Mouse (Mus musculus): ENCODE measurements around the gene Tns1.

Tns1 gene

DNA sequence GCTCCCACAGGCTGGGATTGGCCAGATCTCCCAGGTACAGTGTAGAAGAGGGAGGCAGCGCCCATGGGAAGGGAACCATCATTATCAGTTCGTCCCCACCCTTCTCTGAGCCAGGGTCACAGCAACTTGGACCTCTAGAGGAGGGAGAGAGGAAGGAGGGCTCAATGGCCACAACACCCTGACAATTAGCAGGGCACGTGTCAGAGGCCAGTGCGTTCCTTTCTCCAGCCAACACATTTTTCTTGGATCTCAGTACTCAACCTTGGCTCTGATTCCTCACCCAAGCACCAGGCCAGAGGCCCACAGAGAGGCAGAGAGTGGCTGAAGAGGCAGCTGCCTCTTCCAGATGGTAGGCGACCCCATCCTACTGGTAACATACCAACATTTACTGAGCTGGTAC lies 107.6 kb downstream of the Tns1 start:
- Histone ChIP-seq H3K27me3 (ENCODE audit: control insufficient read depth, insufficient read depth, low read length, poor library complexity, severe bottlenecking) (no peaks in the 10 kb centered on the region), H3K36me3 (ENCODE audit: control insufficient read depth, insufficient read depth, low read length, poor library complexity, severe bottlenecking) (no peaks in the 10 kb centered on the region)
- DNase-seq (ENCODE audit: low read depth, low spot score), result no peak

DNA sequence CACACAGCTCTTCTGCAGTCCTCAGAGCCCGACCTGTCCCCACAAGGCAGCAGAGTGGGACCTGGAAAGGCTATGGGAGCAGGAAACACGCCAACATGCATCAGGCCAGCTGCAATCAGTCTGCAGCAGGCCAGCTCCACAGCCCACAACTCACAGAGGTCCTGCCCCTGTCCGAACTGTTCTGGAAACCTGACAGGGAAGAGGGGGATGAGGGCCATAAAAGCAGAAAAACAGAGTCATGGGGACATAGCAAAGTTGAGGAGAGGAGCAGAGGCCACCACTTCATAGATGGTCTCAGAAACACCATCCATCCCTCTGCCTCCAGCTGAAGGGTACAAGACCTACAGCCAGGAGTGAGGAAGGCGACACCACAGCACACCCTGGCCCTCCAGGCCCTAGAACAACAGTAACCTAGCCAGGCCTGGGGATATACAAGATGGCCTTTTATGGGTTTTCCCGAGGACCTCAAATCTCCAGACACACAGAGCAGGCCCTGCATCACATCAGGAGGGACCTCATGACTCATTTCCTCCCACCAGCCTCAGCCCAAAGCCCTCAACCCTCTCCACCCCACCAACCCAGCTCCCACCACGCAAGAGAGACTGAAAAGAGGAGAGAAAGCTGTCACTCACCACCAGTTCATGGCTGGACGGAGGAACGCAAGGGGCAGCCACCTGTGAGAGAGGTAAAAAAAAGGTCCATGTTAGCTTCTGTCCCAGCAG lies 108.6 kb downstream of the Tns1 start:
- H3K36me3 ChIP-seq (ENCODE audit: control insufficient read depth, insufficient read depth, low read length, poor library complexity, severe bottlenecking), result no peaks in the 10 kb centered on the region
- H3K27me3 ChIP-seq (ENCODE audit: control insufficient read depth, insufficient read depth, low read length, poor library complexity, severe bottlenecking), result no peaks in the 10 kb centered on the region
- no peak for DNase-seq (ENCODE audit: low read depth, low spot score)

DNA sequence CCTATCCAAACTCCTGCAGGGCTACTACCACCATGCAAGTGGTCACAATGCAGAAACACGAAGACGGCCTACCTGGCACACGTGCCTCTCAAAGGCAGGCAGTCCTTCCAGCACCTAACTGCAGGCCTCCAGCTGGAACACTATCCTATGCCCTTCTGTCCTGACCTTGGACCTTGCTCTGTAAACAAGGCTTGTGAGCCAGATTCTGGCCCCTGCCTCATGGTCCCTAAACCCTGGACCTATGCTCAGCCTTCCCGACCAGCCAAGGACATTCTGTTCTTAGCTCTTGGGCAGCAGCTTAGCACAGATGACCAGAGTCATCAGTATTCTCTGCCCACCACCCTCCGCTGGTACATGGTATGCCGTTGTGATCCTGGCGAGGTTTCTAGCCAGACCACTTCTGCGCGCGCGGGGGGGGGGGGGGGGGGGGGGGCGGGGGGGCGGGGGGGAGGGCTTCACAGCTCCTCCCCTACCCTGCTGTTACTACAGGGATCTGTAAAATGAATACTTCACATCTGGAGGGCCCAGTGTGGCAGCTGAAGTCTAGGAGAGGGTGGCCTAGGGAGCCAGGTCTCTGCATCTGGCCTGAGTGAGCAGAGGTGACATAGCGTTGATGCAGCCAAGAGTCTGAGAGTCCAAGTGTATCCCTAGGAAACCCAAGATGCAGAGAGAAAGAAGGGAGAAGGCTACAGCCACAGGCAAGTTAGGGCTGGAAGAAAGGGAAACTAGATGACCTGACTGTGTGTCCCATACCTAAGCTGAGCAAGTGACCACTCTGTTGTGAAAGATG lies 109.5 kb downstream of the Tns1 start:
- DNase-seq (ENCODE audit: low read depth, low spot score), result no peak
- H3K27me3 ChIP-seq (ENCODE audit: control insufficient read depth, insufficient read depth, low read length, poor library complexity, severe bottlenecking), result no peaks in the 10 kb centered on the region
- no peaks in the 10 kb centered on the region for H3K36me3 ChIP-seq (ENCODE audit: control insufficient read depth, insufficient read depth, low read length, poor library complexity, severe bottlenecking)

DNA sequence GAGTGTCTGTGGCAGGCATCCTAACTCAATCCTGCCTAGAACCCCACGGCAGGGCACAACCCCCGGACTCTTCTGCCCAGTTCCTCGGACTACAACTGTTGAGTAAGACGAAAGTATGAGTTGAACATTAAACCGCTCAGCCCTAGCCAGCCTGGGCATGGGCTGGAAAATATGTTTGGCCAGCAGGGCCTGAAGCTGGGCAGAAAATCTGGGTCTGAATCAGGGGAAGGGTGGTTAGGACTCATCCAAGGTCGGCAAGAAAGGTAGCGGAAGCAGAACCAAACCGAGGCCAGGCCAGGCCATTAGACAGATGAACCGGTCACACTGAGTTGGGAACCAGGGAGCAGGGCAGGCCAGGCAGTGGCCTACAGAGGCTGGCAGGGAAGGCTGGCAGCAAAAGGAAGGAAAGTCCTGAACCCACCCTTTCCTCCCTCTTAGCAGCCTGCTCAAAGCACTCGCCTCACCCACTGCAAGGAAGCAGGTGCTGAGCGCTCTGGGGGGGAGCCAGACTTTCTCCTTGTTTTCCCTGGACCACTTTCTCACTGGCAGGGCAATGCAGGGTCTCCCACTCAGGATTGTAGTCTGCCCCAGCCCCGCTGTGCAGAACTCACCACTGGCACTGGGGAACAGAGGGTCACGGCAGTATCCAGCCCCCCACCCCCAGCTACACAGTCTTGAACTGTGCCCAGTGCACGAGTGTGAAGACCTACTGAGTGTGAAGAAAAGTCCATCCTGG lies 110.8 kb downstream of the Tns1 start:
- Histone ChIP-seq H3K27me3 (ENCODE audit: control insufficient read depth, insufficient read depth, low read length, poor library complexity, severe bottlenecking) (no peaks in the 10 kb centered on the region), H3K36me3 (ENCODE audit: control insufficient read depth, insufficient read depth, low read length, poor library complexity, severe bottlenecking) (no peaks in the 10 kb centered on the region)
- DNase-seq (ENCODE audit: low read depth, low spot score), result no peak

DNA sequence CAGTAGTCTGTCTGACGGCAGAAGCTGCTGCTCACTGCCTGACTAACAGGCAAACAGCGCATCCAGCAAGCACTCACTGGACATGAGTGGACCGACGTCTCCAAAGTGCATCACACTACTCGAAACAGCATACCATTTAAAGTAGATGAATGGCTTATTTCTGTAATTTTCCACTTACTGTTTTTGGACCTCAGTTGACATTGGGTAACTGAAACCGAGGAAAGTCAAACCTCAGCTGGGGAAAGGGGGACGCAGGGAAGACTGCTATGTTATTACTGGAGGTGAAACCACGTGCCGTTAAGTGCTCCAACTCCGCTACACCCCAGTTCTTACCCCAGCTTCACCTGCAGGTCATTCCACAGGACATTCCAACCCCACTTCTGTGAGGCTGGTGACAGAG lies 111.5 kb downstream of the Tns1 start:
- Histone ChIP-seq H3K27me3 (ENCODE audit: control insufficient read depth, insufficient read depth, low read length, poor library complexity, severe bottlenecking) (no peaks in the 10 kb centered on the region), H3K36me3 (ENCODE audit: control insufficient read depth, insufficient read depth, low read length, poor library complexity, severe bottlenecking) (no peaks in the 10 kb centered on the region)
- DNase-seq (ENCODE audit: low read depth, low spot score), result no peak

DNA sequence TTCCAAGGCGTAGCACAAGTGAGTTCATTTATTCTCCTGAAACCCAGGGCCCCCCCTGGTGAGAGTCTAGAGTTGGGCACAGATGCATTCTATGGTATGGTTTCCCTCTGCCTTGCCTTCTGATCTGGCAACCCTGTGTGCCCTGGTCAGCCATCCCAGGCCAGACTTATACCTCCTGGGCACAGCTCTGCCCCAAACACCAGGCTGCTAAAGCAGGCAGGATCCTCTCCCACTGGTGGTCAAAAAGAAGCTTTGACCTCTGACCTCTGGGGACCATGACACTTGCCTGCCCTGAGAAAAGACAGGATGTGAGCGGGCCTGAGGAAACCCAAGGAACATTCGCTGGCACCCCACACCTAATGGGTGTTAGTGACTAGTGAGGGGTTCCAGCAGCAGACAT lies 114.8 kb downstream of the Tns1 start:
- DNase-seq (ENCODE audit: low read depth, low spot score), result no peak

DNA sequence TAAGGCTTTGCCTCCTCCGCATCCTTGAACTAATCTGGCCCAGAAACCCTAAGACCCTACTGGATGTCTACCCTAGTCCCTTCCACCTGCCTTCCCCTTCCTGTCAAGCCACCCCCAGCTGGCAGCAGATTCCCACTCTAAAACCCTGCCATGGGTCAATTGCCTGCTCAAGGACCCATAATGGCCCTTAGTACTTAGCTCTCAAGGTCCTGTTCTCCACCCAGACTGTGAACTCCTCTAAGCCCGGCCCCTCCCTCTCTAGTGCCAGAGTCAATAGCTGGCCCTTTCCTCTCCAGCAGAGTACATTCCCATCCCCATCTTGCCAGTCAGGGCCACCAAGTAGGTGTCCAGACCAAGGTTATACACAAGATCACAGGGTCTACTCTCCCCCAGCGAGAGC lies 115.3 kb downstream of the Tns1 start:
- DNase-seq (ENCODE audit: low read depth, low spot score), result no peak
- Histone ChIP-seq H3K27me3 (ENCODE audit: control insufficient read depth, insufficient read depth, low read length, poor library complexity, severe bottlenecking) (no peaks in the 10 kb centered on the region), H3K36me3 (ENCODE audit: control insufficient read depth, insufficient read depth, low read length, poor library complexity, severe bottlenecking) (no peaks in the 10 kb centered on the region)

More for the DNA sequence above, 114.8 kb downstream of the Tns1 start:
- Histone ChIP-seq H3K36me3 (ENCODE audit: control insufficient read depth, insufficient read depth, low read length, poor library complexity, severe bottlenecking) (no peaks in the 10 kb centered on the region), H3K27me3 (ENCODE audit: control insufficient read depth, insufficient read depth, low read length, poor library complexity, severe bottlenecking) (no peaks in the 10 kb centered on the region)

DNA sequence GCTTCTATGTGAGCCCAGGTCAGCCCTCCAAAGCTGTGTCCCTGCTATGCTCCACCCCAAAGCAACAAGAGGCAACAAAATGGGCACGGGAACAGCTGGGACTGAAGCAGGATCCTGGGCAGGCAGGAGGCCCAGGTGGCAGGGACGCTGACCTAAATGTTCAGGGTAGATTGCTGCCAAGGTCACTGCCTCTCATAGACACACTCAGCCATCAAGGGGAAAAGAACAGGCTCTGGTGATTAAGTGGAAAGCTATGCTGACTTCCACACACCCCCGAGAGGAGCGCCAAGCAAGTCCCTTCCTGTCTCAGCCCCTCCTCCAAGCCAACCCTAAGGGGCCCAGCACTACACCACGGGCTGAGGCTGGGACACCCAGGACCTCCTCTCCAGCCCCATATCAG lies 115.8 kb downstream of the Tns1 start:
- Histone ChIP-seq H3K27me3 (ENCODE audit: control insufficient read depth, insufficient read depth, low read length, poor library complexity, severe bottlenecking) (no peaks in the 10 kb centered on the region), H3K36me3 (ENCODE audit: control insufficient read depth, insufficient read depth, low read length, poor library complexity, severe bottlenecking) (no peaks in the 10 kb centered on the region)
- DNase-seq (ENCODE audit: low read depth, low spot score), result no peak

DNA sequence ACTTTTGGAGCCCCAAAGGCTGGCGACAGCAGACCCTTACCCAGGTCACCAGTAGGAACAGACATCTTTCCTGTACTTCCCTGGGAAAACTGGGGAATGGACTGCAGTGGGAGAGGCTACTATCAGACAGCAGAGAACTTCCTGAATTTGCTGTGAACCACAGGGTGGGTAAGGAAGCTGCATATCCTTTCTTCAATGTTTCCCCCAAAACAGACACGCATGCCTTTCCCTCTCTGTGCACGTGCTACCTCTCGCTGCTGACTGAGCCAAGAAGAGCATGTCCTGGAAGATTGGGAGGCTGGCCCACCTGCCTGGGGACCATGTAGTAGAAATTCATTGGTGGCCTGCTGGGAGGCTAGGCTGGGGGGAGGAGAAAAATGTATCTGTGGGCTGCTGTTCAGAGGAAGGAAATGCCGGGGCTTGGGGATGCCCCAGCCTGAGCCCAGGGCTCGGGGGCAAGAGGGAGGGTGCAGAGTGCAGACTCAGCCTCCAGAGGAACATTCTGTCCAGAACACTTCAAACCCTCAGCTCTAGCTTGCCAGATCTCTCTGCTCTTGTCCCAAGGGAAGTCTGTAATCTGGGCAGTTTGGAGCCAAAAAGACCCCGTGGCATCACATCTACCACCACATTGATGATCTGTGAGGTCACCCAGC lies 116.7 kb downstream of the Tns1 start:
- no peaks in the 10 kb centered on the region for H3K36me3 ChIP-seq (ENCODE audit: control insufficient read depth, insufficient read depth, low read length, poor library complexity, severe bottlenecking)

DNA sequence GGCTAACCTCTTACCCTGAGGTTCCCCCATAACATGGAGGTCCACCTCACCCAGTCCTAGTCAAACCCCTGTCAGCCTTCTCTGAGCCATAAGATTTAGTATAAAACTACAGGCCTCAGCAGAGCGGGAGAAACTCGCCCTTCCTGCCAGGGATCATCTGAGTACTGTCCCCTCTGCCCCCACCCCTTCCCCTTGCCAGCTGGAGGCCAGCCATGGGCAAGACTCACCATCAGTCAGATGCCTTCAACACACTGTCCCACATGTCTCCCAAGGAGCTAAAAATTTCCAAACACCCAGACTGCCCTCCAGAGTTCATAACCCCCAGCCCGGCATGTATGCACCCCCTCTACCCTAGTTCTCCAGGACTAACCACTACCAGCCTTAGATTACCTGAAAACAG lies 119.2 kb downstream of the Tns1 start:
- DNase-seq (ENCODE audit: low read depth, low spot score), result no peak
- Histone ChIP-seq H3K27me3 (ENCODE audit: control insufficient read depth, insufficient read depth, low read length, poor library complexity, severe bottlenecking) (no peaks in the 10 kb centered on the region), H3K36me3 (ENCODE audit: control insufficient read depth, insufficient read depth, low read length, poor library complexity, severe bottlenecking) (no peaks in the 10 kb centered on the region)

More for the DNA sequence above, 116.7 kb downstream of the Tns1 start:
- DNase-seq (ENCODE audit: low read depth, low spot score), result no peak
- no peaks in the 10 kb centered on the region for H3K27me3 ChIP-seq (ENCODE audit: control insufficient read depth, insufficient read depth, low read length, poor library complexity, severe bottlenecking)

DNA sequence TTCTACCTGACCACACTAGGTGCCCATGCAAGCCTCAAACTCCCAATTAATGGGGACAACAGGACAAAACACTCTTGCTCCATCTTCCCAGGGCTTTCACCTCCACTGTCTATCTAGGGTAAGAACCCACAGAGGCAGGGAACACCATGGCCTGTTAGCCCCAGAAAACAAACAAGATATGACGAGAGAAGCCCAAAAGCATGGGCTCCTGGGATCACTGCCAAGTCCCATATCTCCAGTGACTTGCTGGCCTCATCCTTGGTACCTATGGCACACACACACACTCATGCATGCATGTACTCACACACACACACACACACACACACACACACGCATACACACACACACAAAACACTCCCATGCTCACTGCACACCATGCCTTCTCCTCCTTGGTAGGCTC lies 120.5 kb downstream of the Tns1 start:
- DNase-seq (ENCODE audit: low read depth, low spot score), result no peak
- H3K27me3 ChIP-seq (ENCODE audit: control insufficient read depth, insufficient read depth, low read length, poor library complexity, severe bottlenecking), result no peaks in the 10 kb centered on the region
- H3K36me3 ChIP-seq (ENCODE audit: control insufficient read depth, insufficient read depth, low read length, poor library complexity, severe bottlenecking), result no peaks in the 10 kb centered on the region

DNA sequence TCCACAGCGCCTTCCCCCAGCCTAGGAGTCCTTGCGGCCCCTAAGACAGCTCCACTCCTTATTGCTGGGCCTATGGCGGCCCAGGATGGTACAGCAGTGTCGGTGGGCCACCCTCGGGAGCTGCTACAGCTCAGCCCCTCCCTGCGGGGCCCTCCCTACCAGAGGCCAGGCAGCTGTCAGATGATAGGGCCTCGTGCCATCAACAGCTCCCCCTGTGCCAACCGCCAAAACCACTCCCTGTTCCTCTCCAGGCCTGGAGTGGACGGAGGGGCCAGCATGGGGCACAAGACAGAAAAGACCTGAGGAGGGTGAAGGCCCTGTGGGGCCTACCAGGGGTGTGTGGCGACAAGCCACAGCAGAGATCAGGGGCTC lies 122.8 kb downstream of the Tns1 start:
- DNase-seq (ENCODE audit: low read depth, low spot score), result no peak

DNA sequence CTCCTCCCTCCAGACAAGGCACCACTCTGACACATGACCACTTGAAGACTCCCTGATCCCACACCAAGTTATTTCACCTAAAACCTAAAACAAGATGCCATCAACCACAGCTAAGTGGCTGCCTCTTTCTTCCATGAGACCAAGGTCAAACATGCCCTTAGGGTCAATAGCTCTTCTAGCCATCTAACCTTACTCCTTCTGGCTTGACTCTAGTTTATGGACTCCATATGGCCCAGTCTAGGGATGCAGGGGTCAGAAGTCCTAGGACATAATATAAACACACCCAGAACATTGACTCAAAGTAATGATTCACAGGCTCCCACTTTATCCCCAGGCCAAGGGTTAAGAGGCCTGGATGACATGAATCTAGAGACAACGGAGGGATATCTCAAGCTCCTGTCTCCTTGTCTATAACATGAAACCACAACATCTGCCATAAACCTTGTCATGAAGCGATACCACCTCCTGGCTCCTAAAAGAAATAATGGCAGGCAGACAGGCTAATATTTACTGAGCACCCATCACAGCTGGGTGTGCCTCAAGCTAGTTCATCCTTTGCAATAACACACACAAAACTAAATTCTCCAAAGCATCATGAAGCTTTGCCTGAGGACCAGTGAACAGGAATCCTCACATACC lies 123.3 kb downstream of the Tns1 start:
- DNase-seq (ENCODE audit: low read depth, low spot score), result no peak
- no peaks in the 10 kb centered on the region for H3K27me3 ChIP-seq (ENCODE audit: control insufficient read depth, insufficient read depth, low read length, poor library complexity, severe bottlenecking)
- H3K36me3 ChIP-seq (ENCODE audit: control insufficient read depth, insufficient read depth, low read length, poor library complexity, severe bottlenecking), result no peaks in the 10 kb centered on the region

More for the DNA sequence above, 122.8 kb downstream of the Tns1 start:
- Histone ChIP-seq H3K27me3 (ENCODE audit: control insufficient read depth, insufficient read depth, low read length, poor library complexity, severe bottlenecking) (no peaks in the 10 kb centered on the region), H3K36me3 (ENCODE audit: control insufficient read depth, insufficient read depth, low read length, poor library complexity, severe bottlenecking) (no peaks in the 10 kb centered on the region)

DNA sequence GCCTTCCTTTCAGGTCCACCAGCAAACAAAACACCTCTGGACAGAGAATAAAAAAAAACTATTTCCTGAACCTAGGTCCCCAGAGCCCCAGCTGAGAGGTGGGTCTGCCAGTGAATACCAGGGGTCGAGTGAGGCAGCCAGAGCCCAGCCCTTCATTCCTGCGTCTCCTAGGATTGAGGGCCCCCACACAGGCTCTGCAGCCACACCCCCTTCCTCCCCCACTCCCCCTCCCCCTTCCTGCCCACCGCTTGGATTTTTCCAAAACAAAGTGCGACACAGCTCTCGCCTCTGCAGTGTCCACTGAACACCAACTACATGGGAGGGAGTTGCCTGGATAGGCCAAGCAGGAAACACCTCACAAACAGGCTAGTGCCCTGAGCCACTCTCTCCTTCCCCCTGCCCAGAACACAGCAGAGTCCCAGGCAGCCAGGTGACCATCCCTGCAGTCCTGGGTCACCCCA lies 124.0 kb downstream of the Tns1 start:
- Histone ChIP-seq H3K27me3 (ENCODE audit: control insufficient read depth, insufficient read depth, low read length, poor library complexity, severe bottlenecking) (no peaks in the 10 kb centered on the region), H3K36me3 (ENCODE audit: control insufficient read depth, insufficient read depth, low read length, poor library complexity, severe bottlenecking) (no peaks in the 10 kb centered on the region)
- DNase-seq (ENCODE audit: low read depth, low spot score), result no peak
